Mouse (Mus musculus): ENCODE data around the gene Wdr27.

GRCm38 (mm10) chr17:14812631-14813030 is 130.3 kb downstream of the Wdr27 start:
- TF ChIP-seq CTCF (IDR thresholded peaks at IDR 0.05; ENCODE audit: borderline replicate concordance, control insufficient read depth, extremely low read depth, insufficient read depth, low read length, poor library complexity) (no peak), POLR2A (IDR thresholded peaks at IDR 0.05; ENCODE audit: control insufficient read depth, extremely low read depth, insufficient read depth, low read length, poor library complexity) (no peak)
